Mouse (Mus musculus): ENCODE measurements around the gene Wdr89. TPM values are rescaled to one million over a fixed set of nuclear protein-coding genes. Genes with fewer than 3 reads are reported as not detected.
A peak's percentile ranks its signal among the peaks of the same experiment; 100 is the strongest.
"Not testable (repeated sequence)": the region's sequence is repeated elsewhere in the genome, so short reads cannot be mapped to it uniquely, and the experiment has no call there.

Wdr89 gene
- polyA plus RNA-seq, 1 experiment from 2014 or later, result 7.1 TPM

- no peaks in the 10 kb centered on the region for H3K27me3 ChIP-seq (replicated peaks; ENCODE audit: control insufficient read depth, insufficient read depth, low read length)
- peak overlapping the region; percentile 4; the same call in 1 of the 2 replicates for H3K4me3 ChIP-seq (ENCODE audit: low read length)
- 0 out of 2 replicates have a peak overlapping the region, but pooled peaks have one; percentile 23 for H3K9ac ChIP-seq (ENCODE audit: low read depth, low read length)
- 46% methylated on average over 21 of the region's 21 CpGs for WGBS
- H3K9me3 ChIP-seq (ENCODE audit: control insufficient read depth, low read length), result peaks cover 3% of the 10 kb centered on the region; the same call in 1 of the 2 replicates
- peak overlapping the region; percentile 48 for H3K4me2 ChIP-seq (ENCODE audit: low read length)
- no peak overlapping the region for H3K27ac ChIP-seq (ENCODE audit: low read depth, low read length)
- no peaks in the 10 kb centered on the region for H3K36me3 ChIP-seq (ENCODE audit: control insufficient read depth, insufficient read depth, low read length)
- no peaks in the 10 kb centered on the region; the same call in 1 of the 2 replicates for H3K4me1 ChIP-seq (ENCODE audit: control insufficient read depth, insufficient read depth, low read depth, low read length)
- ATAC-seq, result no peak
These were observed 32.1 kb upstream of the Wdr89 start for GRCm38 (mm10) chr12:75701173-75702083.

GRCm38 (mm10) chr12:75698692-75699091 is 29.4 kb upstream of the Wdr89 start:
- WGBS, result 82% methylated on average over 3 of the region's 3 CpGs
- H3K27ac ChIP-seq (ENCODE audit: low read depth, low read length), result no peak overlapping the region
- no peak for ATAC-seq
- H3K9me3 ChIP-seq (ENCODE audit: control insufficient read depth, low read length), result peaks cover 3% of the 10 kb centered on the region; the same call in 1 of the 2 replicates
- H3K36me3 ChIP-seq (ENCODE audit: control insufficient read depth, insufficient read depth, low read length), result no peaks in the 10 kb centered on the region
- no peaks in the 10 kb centered on the region; the same call in 1 of the 2 replicates for H3K4me1 ChIP-seq (ENCODE audit: control insufficient read depth, insufficient read depth, low read depth, low read length)
- H3K4me3 ChIP-seq (ENCODE audit: low read length), result no peak overlapping the region
- H3K27me3 ChIP-seq (replicated peaks; ENCODE audit: control insufficient read depth, insufficient read depth, low read length), result no peaks in the 10 kb centered on the region
- H3K4me2 ChIP-seq (ENCODE audit: low read length), result no peak overlapping the region
- H3K9ac ChIP-seq (ENCODE audit: low read depth, low read length), result no peak overlapping the region

GRCm38 (mm10) chr12:75695845-75696244 is 26.5 kb upstream of the Wdr89 start:
- H3K9ac ChIP-seq (ENCODE audit: low read depth, low read length); H3K27me3 ChIP-seq (replicated peaks; ENCODE audit: control insufficient read depth, insufficient read depth, low read length); ATAC-seq; H3K27ac ChIP-seq (ENCODE audit: low read depth, low read length); H3K4me1 ChIP-seq (ENCODE audit: control insufficient read depth, insufficient read depth, low read depth, low read length); H3K9me3 ChIP-seq (ENCODE audit: control insufficient read depth, low read length); H3K4me2 ChIP-seq (ENCODE audit: low read length); H3K36me3 ChIP-seq (ENCODE audit: control insufficient read depth, insufficient read depth, low read length); H3K4me3 ChIP-seq (ENCODE audit: low read length): not testable (repeated sequence)
- 95% methylated on average over 1 of the region's 1 CpGs for WGBS

- Histone ChIP-seq H3K9me3 (ENCODE audit: control insufficient read depth, low read length) (no peaks in the 10 kb centered on the region), H3K4me2 (ENCODE audit: low read length) (no peak overlapping the region), H3K9ac (ENCODE audit: low read depth, low read length) (no peak overlapping the region), H3K4me1 (ENCODE audit: control insufficient read depth, insufficient read depth, low read depth, low read length) (no peaks in the 10 kb centered on the region), H3K27me3 (replicated peaks; ENCODE audit: control insufficient read depth, insufficient read depth, low read length) (no peaks in the 10 kb centered on the region), H3K4me3 (ENCODE audit: low read length) (no peak overlapping the region), H3K36me3 (ENCODE audit: control insufficient read depth, insufficient read depth, low read length) (no peaks in the 10 kb centered on the region), H3K27ac (ENCODE audit: low read depth, low read length) (no peak overlapping the region)
- ATAC-seq, result no peak
- WGBS, result 95% methylated on average over 2 of the region's 2 CpGs
These were observed 19.7 kb upstream of the Wdr89 start for GRCm38 (mm10) chr12:75689003-75689402.

GRCm38 (mm10) chr12:75687314-75687713 is 18.0 kb upstream of the Wdr89 start:
- Histone ChIP-seq H3K27ac (ENCODE audit: low read depth, low read length) (no peak overlapping the region), H3K27me3 (replicated peaks; ENCODE audit: control insufficient read depth, insufficient read depth, low read length) (no peaks in the 10 kb centered on the region), H3K9me3 (ENCODE audit: control insufficient read depth, low read length) (no peaks in the 10 kb centered on the region), H3K36me3 (ENCODE audit: control insufficient read depth, insufficient read depth, low read length) (no peaks in the 10 kb centered on the region), H3K4me3 (ENCODE audit: low read length) (no peak overlapping the region), H3K4me1 (ENCODE audit: control insufficient read depth, insufficient read depth, low read depth, low read length) (no peaks in the 10 kb centered on the region), H3K9ac (ENCODE audit: low read depth, low read length) (no peak overlapping the region), H3K4me2 (ENCODE audit: low read length) (no peak overlapping the region)
- 76% methylated on average over 4 of the region's 4 CpGs for WGBS
- ATAC-seq, result no peak

- H3K27ac ChIP-seq (ENCODE audit: low read depth, low read length); H3K9ac ChIP-seq (ENCODE audit: low read depth, low read length); ATAC-seq; H3K9me3 ChIP-seq (ENCODE audit: control insufficient read depth, low read length); H3K4me2 ChIP-seq (ENCODE audit: low read length); H3K27me3 ChIP-seq (replicated peaks; ENCODE audit: control insufficient read depth, insufficient read depth, low read length); H3K4me1 ChIP-seq (ENCODE audit: control insufficient read depth, insufficient read depth, low read depth, low read length); H3K4me3 ChIP-seq (ENCODE audit: low read length); H3K36me3 ChIP-seq (ENCODE audit: control insufficient read depth, insufficient read depth, low read length): not testable (repeated sequence)
- WGBS, result 80% methylated on average over 4 of the region's 4 CpGs
These were observed 14.7 kb upstream of the Wdr89 start for GRCm38 (mm10) chr12:75684026-75684425.

GRCm38 (mm10) chr12:75683598-75683997 is 14.3 kb upstream of the Wdr89 start:
- 89% methylated on average over 4 of the region's 4 CpGs for WGBS
- no peaks in the 10 kb centered on the region for H3K27me3 ChIP-seq (replicated peaks; ENCODE audit: control insufficient read depth, insufficient read depth, low read length)
- H3K9ac ChIP-seq (ENCODE audit: low read depth, low read length), result no peak overlapping the region
- no peak overlapping the region for H3K27ac ChIP-seq (ENCODE audit: low read depth, low read length)
- no peaks in the 10 kb centered on the region for H3K36me3 ChIP-seq (ENCODE audit: control insufficient read depth, insufficient read depth, low read length)
- no peak overlapping the region for H3K4me3 ChIP-seq (ENCODE audit: low read length)
- ATAC-seq, result no peak
- H3K4me2 ChIP-seq (ENCODE audit: low read length), result no peak overlapping the region
- H3K4me1 ChIP-seq (ENCODE audit: control insufficient read depth, insufficient read depth, low read depth, low read length), result no peaks in the 10 kb centered on the region
- H3K9me3 ChIP-seq (ENCODE audit: control insufficient read depth, low read length), result no peaks in the 10 kb centered on the region

GRCm38 (mm10) chr12:75682842-75683241 is 13.5 kb upstream of the Wdr89 start:
- Histone ChIP-seq H3K9ac (ENCODE audit: low read depth, low read length) (no peak overlapping the region), H3K27me3 (replicated peaks; ENCODE audit: control insufficient read depth, insufficient read depth, low read length) (no peaks in the 10 kb centered on the region), H3K9me3 (ENCODE audit: control insufficient read depth, low read length) (no peaks in the 10 kb centered on the region), H3K36me3 (ENCODE audit: control insufficient read depth, insufficient read depth, low read length) (no peaks in the 10 kb centered on the region), H3K4me3 (ENCODE audit: low read length) (no peak overlapping the region), H3K4me1 (ENCODE audit: control insufficient read depth, insufficient read depth, low read depth, low read length) (no peaks in the 10 kb centered on the region), H3K4me2 (ENCODE audit: low read length) (no peak overlapping the region), H3K27ac (ENCODE audit: low read depth, low read length) (no peak overlapping the region)
- ATAC-seq, result no peak
- 82% methylated on average over 2 of the region's 2 CpGs for WGBS

- ATAC-seq, result no peak
- Histone ChIP-seq H3K4me1 (ENCODE audit: control insufficient read depth, insufficient read depth, low read depth, low read length) (no peaks in the 10 kb centered on the region), H3K36me3 (ENCODE audit: control insufficient read depth, insufficient read depth, low read length) (no peaks in the 10 kb centered on the region), H3K4me2 (ENCODE audit: low read length) (no peak overlapping the region), H3K27me3 (replicated peaks; ENCODE audit: control insufficient read depth, insufficient read depth, low read length) (no peaks in the 10 kb centered on the region), H3K27ac (ENCODE audit: low read depth, low read length) (no peak overlapping the region), H3K9ac (ENCODE audit: low read depth, low read length) (no peak overlapping the region), H3K4me3 (ENCODE audit: low read length) (no peak overlapping the region), H3K9me3 (ENCODE audit: control insufficient read depth, low read length) (no peaks in the 10 kb centered on the region)
- 86% methylated on average over 4 of the region's 4 CpGs for WGBS
These were observed 11.8 kb upstream of the Wdr89 start for GRCm38 (mm10) chr12:75681101-75681500.

Measured in hindbrain, embryonic 16.5 days (tissue).